Mouse (Mus musculus) kidney, adult 2 months (tissue): ENCODE results near the gene Syce2.

Source experiments
- CTCF ChIP-seq: fragments of 200-500 bp; conservative IDR thresholded peaks from 2 replicates; pipeline ENCODE4 v1.5.1; 2011; ENCODE audit warnings: low read depth, mild to moderate bottlenecking, control low read depth, low read length, moderate library complexity, mixed read lengths; ENCODE audit not compliant: insufficient read depth, insufficient read length
- POLR2A ChIP-seq: fragments of 200-500 bp; IDR thresholded peaks from one replicate; pipeline ENCODE4 v1.6.1; 2011; ENCODE audit warnings: low read depth, low read length, control low read depth

DNA sequence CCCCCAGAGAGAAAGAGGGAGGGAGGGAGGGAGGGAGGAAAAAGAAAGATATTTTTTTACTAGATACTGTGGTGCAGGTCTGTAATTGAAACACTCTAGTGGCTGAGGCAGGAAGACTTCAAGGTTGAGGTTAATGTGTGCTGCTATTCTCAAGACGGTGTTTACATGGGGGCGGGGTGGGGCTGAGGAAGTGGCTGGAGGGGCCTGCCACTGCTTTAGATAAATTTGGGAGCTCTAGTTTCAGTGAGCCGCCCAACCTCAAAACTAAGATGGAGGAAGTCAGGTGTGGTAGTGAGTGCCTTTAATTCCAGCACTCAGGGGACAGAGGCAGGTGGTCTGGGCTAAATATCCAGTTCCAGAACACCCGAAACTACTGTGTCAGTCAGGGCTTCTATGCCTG, 46.3 kb upstream of the Syce2 start:
- no peak for TF ChIP-seq POLR2A
- no peak for TF ChIP-seq CTCF
